Mouse (Mus musculus) adrenal gland, adult 2 months (tissue): ENCODE data around the gene Tmem245. TPM values are rescaled to one million over a fixed set of nuclear protein-coding genes. Genes with fewer than 3 reads are reported as not detected.
"Not testable (repeated sequence)": the region's sequence is repeated elsewhere in the genome, so short reads cannot be mapped to it uniquely, and the experiment has no call there.

ENCODE experiments used
- DNase-seq: peaks from one replicate; pipeline ENCODE4 v3.0.0; 2021
- polyA plus RNA-seq: library from polyadenylated mRNA; depleted of rRNA; stranded (reverse); fragments of >200 nt; gene quantifications from 2 replicates; pipeline ENCODE4 v1.2.3, GENCODE M21; 2012
- total RNA-seq, 2 experiments: library from RNA; stranded (reverse); gene quantifications; 2 replicates each; pipeline ENCODE4 v1.2.3; 2021

The Tmem245 gene
- total and polyA plus RNA-seq, 3 experiments = 18.5 to 53.0 (median 42.3) TPM

DNA sequence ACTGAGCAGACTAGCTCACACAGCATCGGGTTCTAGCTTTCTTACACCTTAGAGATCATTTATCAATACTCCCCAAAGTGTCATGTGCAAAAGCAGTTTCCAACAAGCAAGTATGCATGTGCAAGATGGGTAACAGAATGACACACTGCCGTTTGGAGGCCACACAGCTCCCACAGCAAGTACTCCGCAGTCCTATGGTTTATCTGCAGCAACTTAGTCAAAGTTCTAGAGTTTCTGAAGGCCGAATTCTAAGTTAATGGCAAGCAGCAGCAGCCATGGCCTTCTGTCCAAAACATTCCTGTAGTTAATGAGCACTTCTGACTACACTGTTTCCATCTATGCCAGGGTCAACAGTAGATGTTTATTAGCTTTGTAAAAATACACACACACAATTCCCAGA lies 20.3 kb downstream of the Tmem245 start:
- peak; percentile 52 for DNase-seq

DNA sequence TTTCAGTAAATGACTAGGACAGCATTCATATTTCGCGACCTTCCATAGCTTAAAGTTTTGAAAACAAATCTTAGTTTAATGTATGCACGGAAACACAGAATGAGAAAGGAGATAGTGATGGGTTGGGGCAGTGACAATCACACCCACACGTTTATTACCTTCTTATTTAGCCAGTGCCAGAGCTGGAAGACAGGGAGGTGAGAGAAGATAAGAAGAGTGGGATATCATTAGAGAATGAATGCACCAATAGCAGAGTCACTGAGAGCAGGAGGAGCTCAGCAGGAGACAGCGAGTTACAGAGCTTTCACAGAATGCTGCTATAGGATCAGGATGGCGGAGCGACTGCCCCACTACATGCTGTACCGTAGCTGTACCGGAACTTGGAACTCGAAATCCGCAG lies 25.0 kb downstream of the Tmem245 start:
- DNase-seq = no peak

DNA sequence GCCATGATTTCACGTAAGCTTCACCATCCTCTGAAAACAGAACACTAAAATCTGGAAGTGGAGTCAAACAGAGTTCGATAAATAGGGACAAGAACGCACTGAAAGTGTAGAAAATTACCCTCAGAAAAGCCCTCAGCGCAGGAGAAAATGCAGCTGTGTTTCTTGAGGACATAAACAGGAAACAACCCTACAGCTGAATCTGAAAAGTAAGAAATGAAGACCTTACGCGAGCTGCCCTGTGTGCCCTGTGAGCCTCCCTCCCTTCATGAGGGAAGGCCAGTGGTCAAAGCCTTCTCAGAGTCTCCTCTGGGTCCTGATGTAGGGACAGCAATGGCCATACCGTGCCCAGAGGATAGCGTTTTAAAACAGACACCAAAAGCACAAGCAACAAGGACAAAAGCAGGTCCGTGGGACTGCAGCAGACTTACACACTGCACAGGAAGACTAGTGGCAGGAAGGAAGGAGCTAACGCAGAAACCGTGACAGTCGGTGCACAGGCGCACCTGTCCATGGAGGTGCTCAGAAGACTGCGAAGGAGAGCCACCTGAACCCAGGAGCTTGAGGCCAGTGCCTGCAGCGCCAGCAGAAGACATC lies 31.4 kb downstream of the Tmem245 start:
- DNase-seq = no peak

DNA sequence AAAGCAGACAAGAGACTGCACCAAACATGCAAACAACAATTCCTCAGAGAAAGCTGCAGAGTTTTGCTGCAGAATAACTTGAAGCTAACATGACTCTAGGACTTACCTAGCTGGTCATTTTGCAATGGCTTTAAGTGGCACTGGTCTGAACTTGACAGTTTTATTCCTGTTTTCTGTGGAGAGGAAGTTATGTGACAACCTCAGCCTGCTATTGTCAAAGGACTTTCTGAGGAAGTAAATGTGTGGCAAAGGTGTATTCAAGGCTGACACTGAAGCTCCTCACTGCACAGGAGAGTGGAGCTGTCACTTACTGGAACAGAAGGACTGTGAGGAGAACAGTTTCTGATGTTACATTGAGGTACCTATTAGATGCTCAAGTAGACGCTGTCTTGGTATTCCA lies 32.5 kb downstream of the Tmem245 start:
- DNase-seq = no peak

DNA sequence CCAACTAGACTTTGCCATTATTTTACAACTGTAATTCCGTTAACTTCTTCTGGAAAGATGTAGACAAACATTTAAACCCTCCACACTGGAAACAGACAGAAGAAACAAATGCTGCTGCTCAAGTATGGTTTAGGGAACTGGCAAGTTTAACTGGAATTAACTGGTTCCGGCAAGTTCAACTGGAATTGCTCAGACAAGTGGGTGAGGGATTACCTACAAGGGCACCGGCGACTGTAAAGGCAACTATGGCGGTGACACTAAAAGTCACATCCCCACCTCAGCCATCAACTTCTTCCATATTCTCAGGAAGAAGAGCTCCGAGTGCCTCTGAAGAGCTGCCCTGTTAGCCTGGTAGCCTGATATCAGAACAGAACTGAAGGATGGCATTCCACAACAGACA lies 32.9 kb downstream of the Tmem245 start:
- DNase-seq = no peak

DNA sequence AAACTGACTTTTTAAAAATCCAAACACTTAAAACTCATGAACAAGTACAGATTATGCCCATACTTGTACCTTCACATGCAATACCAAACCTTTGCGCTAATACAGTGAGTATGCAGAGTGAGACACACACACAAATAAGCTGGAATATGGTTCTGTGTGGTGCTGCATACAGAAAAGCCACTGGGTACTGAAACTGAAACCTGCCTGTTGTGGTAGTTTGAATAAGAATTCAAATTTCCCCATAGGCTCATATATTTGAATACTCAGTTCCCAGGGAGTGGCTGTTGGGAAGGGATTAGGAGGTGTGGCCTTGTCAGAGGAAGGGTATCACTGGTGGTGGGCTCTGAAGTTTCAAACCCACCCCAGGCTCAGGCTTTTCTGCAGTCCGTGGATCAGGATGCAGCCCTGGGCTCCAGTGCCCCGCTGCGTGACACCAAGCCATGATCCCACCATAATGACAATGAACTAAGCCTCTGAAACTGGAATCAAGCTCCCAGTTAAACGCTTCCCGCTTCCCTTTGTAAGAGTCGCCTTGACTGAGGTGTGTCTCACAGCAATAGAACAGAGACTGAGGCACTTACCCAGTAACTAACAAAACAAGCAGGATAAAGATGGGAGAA lies 34.7 kb downstream of the Tmem245 start:
- DNase-seq = no peak

DNA sequence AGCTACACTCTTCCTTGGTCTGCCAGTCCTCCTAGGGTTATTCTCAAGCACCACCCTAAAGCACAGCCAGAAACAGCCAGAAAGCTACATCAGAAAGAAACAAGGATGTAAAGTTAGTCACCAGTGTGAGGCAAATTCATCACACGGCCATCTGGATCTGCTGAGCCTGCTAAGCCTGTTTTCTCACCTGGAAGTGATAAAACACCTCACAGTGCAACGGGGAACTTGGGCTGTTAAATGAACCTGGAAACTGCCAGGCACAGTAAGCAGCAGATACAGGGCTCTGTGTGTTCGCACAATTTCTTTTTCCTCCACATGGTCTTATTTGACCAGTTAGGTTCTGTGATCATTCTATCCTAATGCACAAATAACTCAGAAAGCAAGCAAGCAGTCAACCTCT lies 37.7 kb downstream of the Tmem245 start:
- DNase-seq = no peak

DNA sequence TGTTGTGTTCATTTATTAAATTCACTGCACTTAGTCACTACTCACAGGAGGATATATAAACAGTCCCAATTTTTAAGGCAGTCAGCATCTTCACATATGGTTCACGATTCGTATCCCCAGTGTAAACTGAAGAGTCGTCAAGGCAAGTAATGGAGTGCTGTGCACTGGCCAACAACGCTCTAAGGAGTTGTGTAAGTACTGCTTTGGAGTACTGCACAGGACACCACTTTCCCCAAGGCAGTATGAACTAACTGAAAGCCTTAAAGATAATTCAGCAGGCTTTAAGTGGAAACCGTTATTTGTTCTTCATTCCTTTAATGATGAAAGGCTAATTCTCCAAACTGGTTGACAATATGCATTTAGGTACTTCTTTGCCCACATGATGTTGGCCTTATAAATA lies 39.6 kb downstream of the Tmem245 start:
- no peak for DNase-seq

DNA sequence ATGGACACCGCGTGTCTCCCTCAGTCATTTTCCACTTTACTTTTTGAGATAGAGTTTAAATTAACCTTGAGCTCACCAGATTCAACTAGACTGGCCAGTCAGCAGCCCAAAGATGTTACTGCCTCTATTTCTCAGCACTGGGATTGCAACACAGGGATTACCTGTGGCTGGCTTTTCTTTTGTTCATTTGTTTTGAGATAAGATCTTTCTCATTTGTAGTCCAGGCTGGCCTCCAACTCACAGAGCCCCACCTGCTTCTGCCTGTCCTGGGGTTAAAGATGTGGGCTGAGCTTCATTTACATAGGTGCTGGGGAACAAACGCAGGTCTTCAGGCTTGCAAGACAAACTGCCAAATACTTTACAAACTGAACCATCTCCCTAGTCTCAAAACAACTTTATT lies 40.3 kb downstream of the Tmem245 start:
- DNase-seq = no peak

DNA sequence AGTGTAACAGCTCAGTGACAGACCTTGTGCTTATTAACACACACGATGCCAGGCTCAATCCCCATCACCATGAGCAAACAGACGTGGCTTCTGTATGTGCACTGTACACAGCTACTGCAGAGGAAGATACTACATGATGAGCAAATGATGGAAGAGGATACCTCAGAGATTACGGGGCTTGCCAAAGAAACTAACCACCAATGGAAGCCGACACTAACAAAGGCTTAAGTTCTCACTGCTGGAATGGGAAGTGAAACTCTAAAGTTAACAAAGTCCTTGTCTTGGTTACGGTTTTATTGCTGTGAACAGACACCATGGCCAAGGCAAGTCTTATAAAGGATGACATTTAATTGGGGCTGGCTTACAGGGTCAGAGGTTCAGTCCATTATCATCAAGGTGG lies 41.7 kb downstream of the Tmem245 start:
- no peak for DNase-seq

DNA sequence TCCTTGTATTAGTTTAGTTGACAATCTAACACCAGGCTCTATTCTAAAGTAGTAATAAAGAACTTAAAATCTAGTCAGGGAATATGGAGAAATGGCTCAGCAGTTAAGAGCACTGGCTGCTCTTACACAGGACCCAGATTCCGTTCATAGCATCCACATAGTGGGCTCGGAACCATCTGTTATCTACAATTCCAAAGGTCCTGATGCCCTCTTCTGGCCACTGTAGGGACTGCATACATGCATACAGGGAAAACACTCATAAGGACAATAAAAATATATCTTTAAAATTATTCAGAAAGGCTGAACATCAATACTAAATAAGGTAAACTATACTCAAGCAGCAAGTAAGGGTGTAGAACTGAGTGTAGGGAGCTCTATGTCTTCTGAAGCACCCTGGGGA lies 45.6 kb downstream of the Tmem245 start:
- no peak for DNase-seq

DNA sequence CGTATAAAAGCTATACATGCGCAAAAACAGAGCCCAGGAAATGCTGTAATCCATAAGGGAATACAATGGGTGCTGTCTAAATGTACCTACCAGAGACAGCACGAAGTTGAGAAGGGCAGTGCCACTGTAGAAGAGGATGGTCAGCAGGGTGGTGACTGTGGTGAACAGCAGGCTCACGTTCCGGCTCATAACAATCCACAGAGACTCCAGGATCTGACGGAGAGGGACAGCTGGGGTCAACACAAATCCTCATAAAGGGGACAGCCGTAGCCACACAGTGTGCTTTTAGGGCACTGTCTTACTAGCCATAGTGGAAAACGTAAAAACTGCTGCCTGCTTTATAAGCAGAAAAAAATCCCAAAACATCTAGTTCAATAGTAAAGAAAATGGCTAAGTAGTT lies 48.0 kb downstream of the Tmem245 start:
- DNase-seq = no peak

DNA sequence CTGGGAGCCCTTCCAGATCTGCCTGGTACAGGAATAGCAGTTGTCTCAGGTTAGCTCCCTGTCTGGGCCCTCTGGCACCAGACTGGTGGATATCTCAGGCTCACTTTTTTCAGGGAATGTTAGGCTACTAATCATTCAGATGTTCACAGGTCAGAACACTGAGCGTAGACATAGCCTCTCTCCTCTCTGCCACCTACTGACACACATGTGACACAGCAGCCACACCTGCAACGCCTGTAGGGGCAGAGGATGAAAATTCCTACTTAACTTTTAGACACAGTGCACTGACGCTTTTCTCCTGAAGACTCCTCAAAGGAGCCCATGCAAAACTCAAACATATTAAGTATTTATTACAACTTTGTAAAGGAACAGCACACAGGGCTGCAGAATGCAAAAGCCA lies 49.7 kb downstream of the Tmem245 start:
- DNase-seq = no peak

DNA sequence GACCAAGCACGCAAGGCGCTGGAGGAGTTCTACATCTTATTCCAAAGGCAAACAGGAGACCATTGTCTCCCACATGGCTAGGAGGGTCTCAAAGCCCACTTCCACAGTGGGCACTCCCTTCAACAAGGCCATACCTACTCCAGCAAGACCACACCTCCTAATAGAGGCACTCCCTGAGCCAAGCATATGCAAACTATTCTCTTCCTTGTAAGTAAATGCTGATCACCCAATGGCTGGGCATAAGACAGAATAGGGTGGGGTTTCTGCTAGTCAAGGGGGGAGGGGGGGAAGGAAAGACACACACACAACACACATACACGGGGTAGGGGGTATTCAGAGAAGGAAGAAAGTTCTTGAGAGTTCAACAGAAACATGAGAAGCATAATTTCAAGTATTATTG lies 53.0 kb downstream of the Tmem245 start:
- no peak for DNase-seq

DNA sequence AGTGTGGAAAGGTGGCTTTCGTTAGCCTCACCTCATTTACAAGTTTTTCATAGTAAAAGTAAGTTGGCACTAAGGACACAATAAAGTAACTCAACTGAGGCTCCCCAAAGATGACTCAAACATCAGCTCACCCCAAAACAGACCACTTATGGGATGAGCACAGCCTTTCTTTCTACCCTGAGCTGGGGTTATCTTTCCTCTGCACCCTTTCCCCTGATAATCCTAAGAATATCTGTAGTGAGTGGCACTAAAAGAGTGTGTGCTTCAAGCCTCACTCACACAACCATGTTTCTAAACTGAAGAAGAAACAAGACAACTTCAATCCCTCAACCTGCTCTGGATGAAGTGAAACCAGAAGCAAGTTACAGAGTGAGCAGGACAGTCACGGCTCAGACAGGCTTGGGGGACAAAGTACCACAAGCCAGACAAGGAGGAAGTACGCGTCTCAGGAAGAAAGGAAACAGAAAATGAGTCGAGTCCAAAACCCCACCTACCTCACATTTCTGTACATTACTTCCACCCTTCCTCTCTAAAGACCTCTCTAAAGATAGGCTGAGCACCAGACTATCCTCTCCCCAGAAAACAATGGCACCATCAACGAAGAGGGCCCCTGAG lies 54.6 kb downstream of the Tmem245 start:
- DNase-seq = no peak

DNA sequence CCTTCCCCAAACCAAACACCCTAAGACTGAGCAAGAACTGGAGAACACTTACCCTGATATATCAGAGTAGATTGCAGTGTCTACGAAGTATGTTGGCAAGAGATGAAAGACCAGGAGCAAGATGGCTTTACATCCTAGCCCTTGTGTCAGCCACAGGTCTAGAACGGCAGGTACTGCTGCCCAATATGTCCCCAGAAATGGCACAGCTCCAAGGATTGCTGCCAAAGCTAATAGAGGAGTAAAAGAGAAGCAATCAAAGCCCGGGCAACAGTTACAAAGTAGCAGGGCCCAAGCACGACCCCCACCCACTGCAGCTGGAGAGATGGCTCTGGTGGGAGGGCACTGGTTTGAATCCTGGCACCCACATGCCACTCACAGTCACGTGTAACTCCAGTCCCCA lies 58.8 kb downstream of the Tmem245 start:
- no peak for DNase-seq

DNA sequence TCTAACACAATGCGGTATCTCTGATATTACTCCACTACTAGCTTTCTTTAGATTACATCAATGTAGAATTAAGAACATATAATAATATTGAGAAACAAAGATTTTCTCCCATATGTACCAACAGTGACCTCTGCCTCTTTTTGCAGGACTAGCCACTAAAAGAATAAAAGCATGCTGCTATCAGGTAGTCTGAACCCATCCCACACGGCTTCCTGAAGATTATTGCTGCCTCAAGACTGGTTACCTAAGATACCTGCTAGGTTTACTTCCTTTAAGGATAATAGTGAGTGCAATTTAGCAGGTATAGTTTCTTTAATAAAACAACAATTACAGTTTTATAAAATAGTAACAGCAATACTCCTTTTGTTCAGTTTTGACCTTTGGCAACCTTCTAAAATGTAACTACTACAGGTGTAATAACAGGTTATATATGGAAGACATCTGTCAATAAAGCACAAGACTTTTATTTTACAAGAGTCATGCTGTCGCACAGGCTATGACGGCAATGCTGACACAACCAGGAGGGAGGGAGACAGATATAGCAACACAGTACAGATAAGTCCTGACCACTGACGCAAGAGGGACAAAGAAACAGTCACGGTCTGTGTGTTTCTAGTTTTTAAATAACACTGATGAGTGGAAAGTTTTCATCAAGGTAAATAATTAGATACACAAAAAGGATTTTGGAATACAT lies 60.8 kb downstream of the Tmem245 start:
- no peak for DNase-seq

DNA sequence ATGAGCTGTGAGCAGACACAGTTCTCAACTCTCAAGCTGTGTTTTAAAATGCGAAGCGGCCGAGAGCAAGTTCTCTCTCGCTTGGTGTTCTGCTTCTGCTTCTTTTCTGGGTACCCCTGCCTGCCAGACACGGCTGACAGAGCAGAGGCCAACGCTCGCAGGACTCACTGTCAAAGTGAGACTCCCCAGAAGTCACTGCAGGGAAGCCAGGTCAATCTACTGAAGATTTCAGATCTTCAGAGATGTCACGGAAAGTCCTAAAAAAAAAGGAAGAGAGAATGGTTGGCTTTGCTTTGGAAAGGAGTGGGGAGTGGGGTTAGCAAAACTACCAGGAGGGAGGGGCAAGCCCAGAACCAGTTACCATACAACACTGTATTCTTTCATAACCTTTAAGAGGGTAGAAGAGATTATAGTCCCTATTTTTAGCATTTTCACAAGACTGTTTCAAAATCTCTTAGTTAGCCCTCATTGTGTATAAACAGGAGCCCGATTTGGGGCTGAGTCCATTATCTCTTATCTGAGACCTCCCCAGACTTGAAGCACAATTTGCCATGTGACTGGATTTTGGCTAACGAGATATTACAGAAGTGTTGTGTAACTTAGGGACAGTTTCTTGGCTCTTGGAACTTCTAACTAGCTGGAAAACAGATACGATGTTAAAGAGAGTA lies 67.1 kb downstream of the Tmem245 start:
- no peak for DNase-seq

DNA sequence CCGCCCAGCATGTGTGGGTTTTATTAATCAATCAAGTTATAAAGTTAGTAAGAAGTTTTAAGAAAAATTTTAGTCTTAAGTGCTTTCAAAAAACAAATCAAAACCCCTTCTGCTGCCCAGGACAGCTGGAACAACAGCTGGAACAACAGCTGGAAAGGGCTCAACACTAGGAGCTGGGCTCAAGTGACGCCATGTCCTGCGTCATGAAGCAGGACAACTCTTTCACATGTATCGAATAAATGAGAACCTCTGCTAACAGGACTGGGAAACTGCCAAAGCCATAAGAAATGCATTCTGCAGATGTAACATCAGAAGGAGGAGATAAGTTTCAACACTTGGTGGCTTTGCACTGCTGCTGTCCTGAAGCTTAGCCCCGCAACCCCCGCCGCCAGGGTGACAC lies 68.3 kb downstream of the Tmem245 start:
- DNase-seq = no peak

DNA sequence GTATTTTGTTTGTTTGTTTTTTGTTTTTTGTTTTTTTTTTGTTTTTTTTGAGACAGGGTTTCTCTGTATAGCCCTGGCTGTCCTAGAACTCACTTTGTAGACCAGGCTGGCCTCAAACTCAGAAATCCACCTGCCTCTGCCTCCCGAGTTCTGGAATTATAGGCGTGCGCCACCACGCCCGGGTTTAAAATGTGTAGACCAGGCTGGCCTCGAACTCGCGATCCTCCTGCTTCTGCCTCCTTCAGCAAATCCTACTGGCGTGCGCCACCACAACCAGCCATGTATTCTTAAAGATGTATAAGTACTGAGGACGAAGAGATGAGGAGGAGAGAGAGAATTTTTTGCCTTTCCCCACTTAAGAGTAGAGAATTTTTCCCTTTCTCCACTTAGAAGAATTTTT lies 76.7 kb downstream of the Tmem245 start:
- not testable (repeated sequence) for DNase-seq

DNA sequence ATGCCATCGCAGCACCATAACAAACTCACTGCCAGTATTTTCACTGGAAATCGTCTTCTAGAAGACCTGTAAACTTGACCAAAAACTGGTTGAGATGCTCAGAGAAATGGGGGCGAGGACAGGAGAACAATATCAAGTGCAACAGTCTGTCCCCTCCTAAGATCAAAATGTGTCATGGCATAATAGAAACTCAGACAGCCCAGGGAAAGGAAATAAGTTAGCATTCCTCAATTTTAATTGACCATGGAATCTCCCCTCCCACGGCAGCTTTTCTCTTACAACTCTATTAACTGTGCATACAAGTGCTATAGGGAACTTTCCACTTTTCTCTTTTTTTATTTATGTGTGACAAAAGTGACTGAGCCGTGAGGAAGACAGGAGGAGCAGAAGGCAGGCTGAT lies 79.5 kb downstream of the Tmem245 start:
- DNase-seq = no peak

DNA sequence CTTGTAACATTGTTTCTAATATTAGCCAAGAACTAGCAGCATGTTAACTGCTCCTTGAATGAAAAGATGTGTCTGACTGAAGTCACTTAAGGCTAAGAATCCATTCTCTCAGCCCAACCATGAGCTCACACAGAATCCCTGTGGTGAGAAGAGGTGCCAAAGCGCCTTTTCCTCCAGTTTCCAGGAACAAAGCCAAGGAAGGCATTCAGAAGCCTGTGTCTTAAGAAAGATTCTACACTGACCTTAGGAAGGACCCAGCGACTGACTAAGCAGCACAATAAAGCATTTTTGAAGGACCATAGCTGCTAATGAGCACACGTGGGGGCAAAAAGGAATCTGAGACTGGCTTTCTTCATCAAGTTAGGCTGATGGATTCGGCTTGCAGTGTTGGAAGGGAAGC lies 81.3 kb downstream of the Tmem245 start:
- peak; percentile 24 for DNase-seq

DNA sequence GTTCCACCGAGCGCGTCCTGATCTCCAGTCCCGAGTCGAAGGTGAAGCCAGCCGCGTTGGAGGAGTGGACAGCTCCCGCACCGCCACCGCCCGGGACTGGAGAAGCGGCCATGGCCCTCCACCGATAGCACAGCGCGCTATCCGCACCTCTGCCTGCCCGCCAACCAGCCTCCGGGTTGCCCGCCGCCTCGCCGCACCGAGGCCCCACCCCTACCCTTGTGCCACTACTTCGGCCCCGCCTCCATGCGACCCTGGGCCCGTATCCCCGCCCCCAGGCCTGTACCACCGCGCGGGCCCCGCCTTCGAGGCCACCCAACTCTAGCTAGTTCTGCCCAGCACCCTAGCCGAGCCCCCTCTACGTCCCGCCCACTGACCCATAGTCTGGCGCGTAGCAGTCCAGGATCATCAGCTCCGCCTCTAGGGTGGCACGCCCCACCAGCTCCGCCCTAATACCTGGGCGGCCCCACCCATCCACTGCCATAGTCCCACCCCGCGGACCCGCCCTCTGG lies 82.2 kb downstream of the Tmem245 start, which contains the start of gene Ctnnal1:
Gene Ctnnal1, minus strand, starts transcription at position 186 of the 509 bp plus-strand sequence.
- DNase-seq = peak; percentile 97
